Mouse (Mus musculus) neural tube, embryonic 15.5 days (tissue): ENCODE measurements at regions not wholly inside any gene's neighbourhood (a gene's known extent, or its start where the extent isn't known, plus 50 kb on each side); places are given as distances from the start of the nearest gene placed in this dataset.

Experiments
- ATAC-seq: fragments of 200-750 bp; cut with Nextera tagmentation; 2 replicates; pipeline ENCODE4 v1.8.0; 2017; ENCODE audit warnings: mild to moderate bottlenecking, moderate TSS enrichment, moderate library complexity; ENCODE audit not compliant: low FRiP score
- H3K27ac ChIP-seq: fragments of 300-500 bp; sonication (generic); replicated peaks from 2 replicates; pipeline ENCODE4 v1.5.1; 2015; ENCODE audit warnings: mild to moderate bottlenecking, inconsistent platforms
- H3K27me3 ChIP-seq: fragments of 300-500 bp; sonication (generic); replicated peaks from 2 replicates; pipeline ENCODE4 v1.6.1; 2015; ENCODE audit warnings: inconsistent platforms
- H3K36me3 ChIP-seq: fragments of 300-500 bp; sonication (generic); 2 replicates; pipeline ENCODE4 v1.6.1; 2015; ENCODE audit warnings: inconsistent platforms
- H3K4me1 ChIP-seq: fragments of 300-500 bp; sonication (generic); 2 replicates; pipeline ENCODE4 v1.6.1; 2015; ENCODE audit warnings: inconsistent platforms
- H3K4me2 ChIP-seq: fragments of 300-500 bp; sonication (generic); 2 replicates; pipeline ENCODE4 v1.6.1; 2015; ENCODE audit warnings: inconsistent platforms, mild to moderate bottlenecking, moderate library complexity
- H3K4me3 ChIP-seq: fragments of 300-500 bp; sonication (generic); replicated peaks from 2 replicates; pipeline ENCODE4 v1.5.1; 2015; ENCODE audit warnings: mild to moderate bottlenecking, inconsistent platforms
- H3K9ac ChIP-seq: fragments of 300-500 bp; sonication (generic); replicated peaks from 2 replicates; pipeline ENCODE4 v1.6.1; 2015; ENCODE audit warnings: mild to moderate bottlenecking, inconsistent platforms
- H3K9me3 ChIP-seq: fragments of 300-500 bp; sonication (generic); replicated peaks from 2 replicates; pipeline ENCODE4 v1.6.1; 2016; ENCODE audit warnings: inconsistent platforms
- WGBS: fragments of 180-500 bp; shearing (Covaris S2); methylation state at CpG from one replicate; pipeline ENCODE4 v1.1.7; 2015; ENCODE audit warnings: mixed read lengths; 5-methylcytosine and 5-hydroxymethylcytosine counted together

- ATAC-seq, result no peak
- Histone ChIP-seq H3K9ac (no peak overlapping the region), H3K4me3 (no peak overlapping the region), H3K36me3 (no peaks in the 10 kb centered on the region), H3K9me3 (no peaks in the 10 kb centered on the region), H3K4me2 (no peak overlapping the region), H3K27ac (no peak overlapping the region), H3K4me1 (no peaks in the 10 kb centered on the region), H3K27me3 (no peaks in the 10 kb centered on the region)
- 75% methylated on average over 2 of the region's 2 CpGs for WGBS
Observed at GRCm38 (mm10) chr9:51430426-51430825, 101.7 kb upstream of the 1810046K07Rik start.

GRCm38 (mm10) chr9:51437130-51437529, 108.4 kb upstream of the 1810046K07Rik start:
- no peak for ATAC-seq
- H3K27ac ChIP-seq, result no peak overlapping the region
- no peak overlapping the region for H3K4me2 ChIP-seq
- no peaks in the 10 kb centered on the region for H3K36me3 ChIP-seq
- H3K4me3 ChIP-seq, result no peak overlapping the region
- WGBS, result 72% methylated on average over 2 of the region's 2 CpGs
- no peaks in the 10 kb centered on the region for H3K27me3 ChIP-seq
- H3K9me3 ChIP-seq, result no peaks in the 10 kb centered on the region
- no peak overlapping the region for H3K9ac ChIP-seq
- H3K4me1 ChIP-seq, result peaks cover 8% of the 10 kb centered on the region

GRCm38 (mm10) chr9:51441773-51442381, 113.2 kb upstream of the 1810046K07Rik start:
- 7% methylated on average over 5 of the region's 5 CpGs for WGBS
- Histone ChIP-seq H3K4me2 (peak overlapping the region; percentile 29), H3K4me3 (no peak overlapping the region), H3K27ac (peak overlapping the region; percentile 74), H3K9me3 (0 out of 2 replicates have a peak, but pooled peaks cover 3% of the 10 kb centered on the region), H3K9ac (no peak overlapping the region), H3K4me1 (peaks cover 14% of the 10 kb centered on the region), H3K36me3 (no peaks in the 10 kb centered on the region), H3K27me3 (no peaks in the 10 kb centered on the region)
- ATAC-seq, result peak; percentile 90

DNA sequence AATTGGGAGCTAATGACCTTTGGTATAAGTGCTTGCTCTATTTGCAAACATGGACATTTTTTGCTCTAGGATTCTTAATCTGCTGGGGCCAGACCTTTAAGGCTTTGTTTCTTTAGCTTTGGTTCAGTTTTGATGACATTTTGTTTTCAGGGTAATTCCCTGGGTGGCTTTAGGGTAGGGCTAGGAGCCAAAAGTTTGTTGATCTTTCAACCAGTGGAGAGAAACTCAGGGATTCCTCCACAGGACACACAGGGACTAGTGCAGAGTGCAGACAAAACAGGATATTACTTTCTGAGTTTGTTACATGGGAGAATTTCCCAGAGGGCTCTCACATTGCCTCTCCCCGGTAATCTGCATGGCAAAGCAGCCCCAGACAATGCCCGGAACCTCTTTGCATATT, 127.0 kb upstream of the 1810046K07Rik start:
- H3K4me2 ChIP-seq, result no peak overlapping the region
- no peaks in the 10 kb centered on the region for H3K27me3 ChIP-seq
- no peak overlapping the region for H3K27ac ChIP-seq
- no peak for ATAC-seq
- H3K4me1 ChIP-seq, result peaks cover 4% of the 10 kb centered on the region; the same call in 1 of the 2 replicates
- H3K4me3 ChIP-seq, result no peak overlapping the region
- no peak overlapping the region for H3K9ac ChIP-seq
- H3K9me3 ChIP-seq, result no peaks in the 10 kb centered on the region
- WGBS, result 31% methylated on average over 2 of the region's 2 CpGs
- H3K36me3 ChIP-seq, result no peaks in the 10 kb centered on the region

DNA sequence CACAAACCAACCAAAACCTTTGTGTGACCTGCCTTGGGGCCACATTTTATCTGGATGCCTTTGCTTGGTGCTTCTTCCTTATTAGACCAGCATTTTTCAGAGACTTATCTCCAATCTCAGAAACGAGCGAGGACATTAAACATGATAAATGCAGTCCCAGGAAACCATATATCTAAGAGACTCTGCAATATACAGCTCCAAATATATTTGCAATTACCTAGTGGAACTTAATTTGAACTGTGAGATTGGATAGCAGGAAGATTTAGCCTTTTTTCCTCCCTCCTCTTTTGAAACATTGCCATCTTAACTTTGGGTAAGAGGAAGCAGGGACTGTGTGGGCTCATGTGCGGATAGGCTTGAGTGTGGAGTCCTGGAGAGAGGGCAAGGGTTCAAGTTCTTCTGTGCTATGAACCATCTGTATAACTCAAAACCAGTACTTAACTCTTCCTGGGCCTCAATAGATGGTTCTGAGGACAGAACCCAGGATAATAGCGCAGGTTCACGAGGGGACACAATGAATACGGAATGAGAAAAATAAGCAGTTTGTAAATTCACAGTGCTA, 133.8 kb upstream of the 1810046K07Rik start:
- no peak overlapping the region for H3K4me3 ChIP-seq
- H3K27me3 ChIP-seq, result no peaks in the 10 kb centered on the region
- no peaks in the 10 kb centered on the region for H3K4me1 ChIP-seq
- H3K4me2 ChIP-seq, result no peak overlapping the region
- WGBS, result 80% methylated on average over 6 of the region's 6 CpGs
- H3K36me3 ChIP-seq, result no peaks in the 10 kb centered on the region
- H3K9ac ChIP-seq, result no peak overlapping the region
- no peak for ATAC-seq
- no peaks in the 10 kb centered on the region for H3K9me3 ChIP-seq
- H3K27ac ChIP-seq, result no peak overlapping the region

GRCm38 (mm10) chr9:51470031-51470430, 141.3 kb upstream of the 1810046K07Rik start:
- no peak overlapping the region for H3K9ac ChIP-seq
- no peaks in the 10 kb centered on the region for H3K4me1 ChIP-seq
- H3K4me2 ChIP-seq, result no peak overlapping the region
- no peaks in the 10 kb centered on the region for H3K9me3 ChIP-seq
- no peak for ATAC-seq
- WGBS, result 90% methylated on average over 1 of the region's 1 CpGs
- H3K4me3 ChIP-seq, result no peak overlapping the region
- no peak overlapping the region for H3K27ac ChIP-seq
- no peaks in the 10 kb centered on the region for H3K36me3 ChIP-seq
- no peaks in the 10 kb centered on the region for H3K27me3 ChIP-seq

DNA sequence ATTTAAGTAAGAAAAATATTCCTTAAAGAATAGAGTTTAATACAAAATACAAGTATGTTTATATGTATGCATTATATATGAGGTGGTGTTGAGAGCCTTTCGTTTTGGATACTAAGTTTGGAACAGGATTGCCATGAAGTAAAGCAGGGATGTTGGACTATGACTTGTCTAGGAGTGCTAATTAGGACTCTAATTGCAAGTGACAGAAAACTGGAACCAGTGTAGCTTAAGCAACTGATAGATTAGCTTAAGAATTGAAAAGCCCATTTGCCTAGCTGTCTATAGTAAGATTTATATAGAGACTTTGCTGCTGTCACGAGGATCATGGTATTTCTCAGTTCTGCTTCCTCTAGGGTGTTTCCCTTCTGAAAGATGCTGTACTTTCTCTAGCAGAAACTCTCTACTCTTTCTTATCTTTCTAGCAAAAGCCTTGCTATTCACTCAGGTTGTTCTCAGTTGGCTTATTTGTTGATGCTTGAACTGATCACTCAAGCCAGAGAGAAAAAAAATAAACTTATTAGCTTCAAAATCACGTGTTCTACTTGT, 147.9 kb upstream of the 1810046K07Rik start:
- WGBS, result 69% methylated on average over 3 of the region's 3 CpGs
- Histone ChIP-seq H3K27ac (no peak overlapping the region), H3K9ac (no peak overlapping the region), H3K9me3 (no peaks in the 10 kb centered on the region), H3K4me2 (no peak overlapping the region), H3K27me3 (no peaks in the 10 kb centered on the region), H3K4me1 (no peaks in the 10 kb centered on the region), H3K4me3 (no peak overlapping the region), H3K36me3 (no peaks in the 10 kb centered on the region)
- no peak for ATAC-seq

DNA sequence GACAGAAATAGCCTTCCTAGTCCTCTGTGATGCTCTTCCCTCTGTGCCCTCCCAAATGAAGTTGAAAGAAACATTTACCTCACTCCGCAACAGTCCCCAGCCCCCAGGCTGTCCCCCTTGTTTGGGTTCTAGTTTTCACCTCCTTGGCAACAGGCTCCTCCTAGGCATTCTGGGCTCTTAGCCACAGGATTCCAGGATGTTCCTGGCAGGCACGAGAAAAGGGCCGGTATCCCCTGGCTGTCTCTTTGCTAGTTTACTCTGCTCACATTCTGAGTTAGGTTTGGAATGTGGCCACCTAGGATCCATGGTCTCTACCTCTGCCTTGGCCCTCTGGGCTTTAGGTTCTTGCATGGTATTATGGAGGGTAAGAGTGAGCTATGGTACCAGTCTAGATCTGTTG, 159.1 kb upstream of the 1810046K07Rik start:
- WGBS, result 68% methylated on average over 3 of the region's 3 CpGs

GRCm38 (mm10) chr9:51507265-51507913, 178.7 kb upstream of the 1810046K07Rik start:
- Histone ChIP-seq H3K4me1 (no peaks in the 10 kb centered on the region), H3K4me3 (no peak overlapping the region), H3K27ac (no peak overlapping the region), H3K4me2 (no peak overlapping the region), H3K9me3 (no peaks in the 10 kb centered on the region), H3K27me3 (no peaks in the 10 kb centered on the region), H3K9ac (no peak overlapping the region), H3K36me3 (no peaks in the 10 kb centered on the region)
- WGBS, result 79% methylated on average over 3 of the region's 3 CpGs
- ATAC-seq, result no peak

More for the DNA sequence above, 159.1 kb upstream of the 1810046K07Rik start:
- no peak overlapping the region for H3K4me2 ChIP-seq
- H3K27ac ChIP-seq, result no peak overlapping the region
- no peaks in the 10 kb centered on the region for H3K9me3 ChIP-seq
- no peaks in the 10 kb centered on the region for H3K36me3 ChIP-seq
- ATAC-seq, result no peak
- no peak overlapping the region for H3K9ac ChIP-seq
- no peaks in the 10 kb centered on the region for H3K4me1 ChIP-seq
- no peak overlapping the region for H3K4me3 ChIP-seq
- H3K27me3 ChIP-seq, result no peaks in the 10 kb centered on the region

- no peaks in the 10 kb centered on the region for H3K9me3 ChIP-seq
- no peaks in the 10 kb centered on the region for H3K4me1 ChIP-seq
- H3K36me3 ChIP-seq, result no peaks in the 10 kb centered on the region
- no peaks in the 10 kb centered on the region for H3K27me3 ChIP-seq
- no peak for ATAC-seq
- WGBS, result 82% methylated on average over 2 of the region's 2 CpGs
- H3K4me3 ChIP-seq, result no peak overlapping the region
- no peak overlapping the region for H3K9ac ChIP-seq
- H3K27ac ChIP-seq, result no peak overlapping the region
- H3K4me2 ChIP-seq, result no peak overlapping the region
Observed at GRCm38 (mm10) chr9:51517643-51518042, 188.9 kb upstream of the 1810046K07Rik start.

DNA sequence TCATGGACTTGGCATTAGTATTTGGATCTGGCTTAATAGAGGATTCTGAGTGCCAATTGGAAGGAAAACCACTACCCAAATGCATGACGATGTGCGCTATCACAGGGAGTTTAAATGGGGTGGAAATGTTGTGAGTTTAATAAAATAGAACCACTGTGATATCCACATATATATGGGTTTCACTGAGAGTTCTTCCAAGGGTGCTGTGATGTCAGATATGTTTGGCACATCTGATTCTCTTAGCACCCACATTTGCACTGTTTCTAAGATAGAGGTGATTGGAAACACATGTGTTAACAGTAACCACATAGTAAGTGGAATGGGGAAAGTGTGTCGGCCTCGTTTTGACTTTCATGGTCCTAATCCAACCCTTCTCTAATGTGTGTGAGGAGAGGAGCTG, 189.7 kb upstream of the 1810046K07Rik start:
- Histone ChIP-seq H3K27ac (no peak overlapping the region), H3K36me3 (no peaks in the 10 kb centered on the region), H3K27me3 (no peaks in the 10 kb centered on the region), H3K4me1 (no peaks in the 10 kb centered on the region), H3K4me3 (no peak overlapping the region), H3K9ac (no peak overlapping the region), H3K9me3 (no peaks in the 10 kb centered on the region), H3K4me2 (no peak overlapping the region)
- WGBS, result 81% methylated on average over 4 of the region's 4 CpGs
- no peak for ATAC-seq

DNA sequence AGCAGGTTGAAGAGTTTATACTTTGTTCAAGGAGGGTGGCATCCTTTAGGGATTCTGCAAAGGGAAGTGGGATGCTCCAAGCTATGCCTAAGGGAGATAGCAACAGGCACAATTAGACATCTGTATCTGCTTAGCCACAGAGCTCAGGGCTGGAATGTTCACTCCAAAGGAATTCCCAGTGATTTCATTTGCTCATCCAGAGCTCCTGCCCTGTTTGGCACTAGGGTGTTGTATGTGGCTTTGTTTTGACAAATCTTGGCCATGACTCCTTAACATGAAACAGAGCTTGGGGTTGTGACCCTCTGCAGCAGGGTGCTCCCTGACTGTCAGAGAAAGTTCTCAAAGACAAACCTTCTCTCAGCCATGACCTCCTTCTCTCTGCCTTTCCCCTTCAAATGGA, 194.8 kb upstream of the 1810046K07Rik start:
- no peaks in the 10 kb centered on the region for H3K9me3 ChIP-seq
- H3K36me3 ChIP-seq, result no peaks in the 10 kb centered on the region
- H3K9ac ChIP-seq, result no peak overlapping the region
- no peaks in the 10 kb centered on the region for H3K27me3 ChIP-seq
- H3K27ac ChIP-seq, result no peak overlapping the region
- no peaks in the 10 kb centered on the region for H3K4me1 ChIP-seq
- no peak overlapping the region for H3K4me3 ChIP-seq
- H3K4me2 ChIP-seq, result no peak overlapping the region
- ATAC-seq, result no peak
